Comparison of ENCODE assay signal across 7 mouse cellular contexts in genomic region chr4:86885790-86886159, GRCm38 (mm10). TPM values are rescaled to one million over a fixed set of nuclear protein-coding genes. Genes with fewer than 3 reads are reported as not detected.
DNase-seq lines count a peak whose midpoint lies in the region; ATAC-seq and TF ChIP-seq lines count a peak whose summit lies in the region.

No protein-coding gene starts in this region.

- ATAC-seq in forebrain, embryonic 14.5 days: no peak
- no peak for ATAC-seq in limb, embryonic 15.5 days (ENCODE audit: insufficient number of reproducible peaks, low FRiP score, low TSS enrichment, low read depth)
- ATAC-seq in neural tube, embryonic 13.5 days (ENCODE audit: low read depth): no peak

- whole genome bisulfite sequencing in thymus, adult 2 months: 7% methylated on average over 12 of the region's 12 CpGs
- 62% methylated on average over 12 of the region's 12 CpGs for WGBS in forebrain, embryonic 14.5 days
- WGBS in limb, embryonic 15.5 days: 40% methylated on average over 12 of the region's 12 CpGs
- WGBS in neural tube, embryonic 13.5 days: 55% methylated on average over 12 of the region's 12 CpGs

- H3K27ac ChIP-seq in thymus, adult 2 months (ENCODE audit: control insufficient read depth, insufficient read depth, low read length): no peak overlapping the region
- no peak overlapping the region for H3K27ac ChIP-seq in forebrain, embryonic 14.5 days (ENCODE audit: low read depth, low read length)
- peak overlapping the region; percentile 29; the same call in 1 of the 2 replicates for H3K27ac ChIP-seq in limb, embryonic 15.5 days
- H3K27ac ChIP-seq in neural tube, embryonic 13.5 days (replicated peaks): no peak overlapping the region

- no peaks in the 10 kb centered on the region for H3K9me3 ChIP-seq in forebrain, embryonic 14.5 days (replicated peaks; ENCODE audit: control insufficient read depth, low read length)
- no peaks in the 10 kb centered on the region for H3K9me3 ChIP-seq in limb, embryonic 15.5 days
- no peaks in the 10 kb centered on the region for H3K9me3 ChIP-seq in neural tube, embryonic 13.5 days

- peak; percentile 29 for DNase-seq in thymus, adult 2 months
- DNase-seq in thymus, postnatal 25 days: no peak
- DNase-seq in forebrain, embryonic 14.5 days (ENCODE audit: low spot score): no peak
- no peak for DNase-seq in cerebellum, postnatal 25 days
- DNase-seq in adrenal gland, adult 8-10 months: no peak

- H3K4me3 ChIP-seq in thymus, adult 2 months (ENCODE audit: control insufficient read depth, insufficient read depth, low read length): peak overlapping the region; percentile 21
- no peak overlapping the region for H3K4me3 ChIP-seq in forebrain, embryonic 14.5 days (ENCODE audit: low read depth, low read length)
- peak overlapping the region; percentile 30 for H3K4me3 ChIP-seq in limb, embryonic 15.5 days
- H3K4me3 ChIP-seq in neural tube, embryonic 13.5 days: peak overlapping the region; percentile 13

- H3K4me1 ChIP-seq in thymus, adult 2 months (replicated peaks; ENCODE audit: control insufficient read depth, insufficient read depth, low read length): peaks cover 6% of the 10 kb centered on the region
- H3K4me1 ChIP-seq in forebrain, embryonic 14.5 days (ENCODE audit: control insufficient read depth, insufficient read depth, low read length): no peaks in the 10 kb centered on the region
- H3K4me1 ChIP-seq in limb, embryonic 15.5 days: 0 out of 2 replicates have a peak, but pooled peaks cover 4% of the 10 kb centered on the region
- H3K4me1 ChIP-seq in neural tube, embryonic 13.5 days (replicated peaks): no peaks in the 10 kb centered on the region

- H3K4me2 ChIP-seq in forebrain, embryonic 14.5 days (ENCODE audit: low read length): peak overlapping the region; percentile 27; the same call in 1 of the 2 replicates
- peak overlapping the region; percentile 49 for H3K4me2 ChIP-seq in limb, embryonic 15.5 days
- peak overlapping the region; percentile 42 for H3K4me2 ChIP-seq in neural tube, embryonic 13.5 days

- no peak for TF ChIP-seq CTCF in thymus, adult 2 months (IDR thresholded peaks at IDR 0.05; ENCODE audit: borderline replicate concordance, control insufficient read depth, extremely low read depth, insufficient read depth, low read length, poor library complexity)

- no peak for TF ChIP-seq POLR2A in thymus, adult 2 months (IDR thresholded peaks at IDR 0.05; ENCODE audit: control insufficient read depth, extremely low read depth, insufficient read depth, low read length, poor library complexity)

- no peaks in the 10 kb centered on the region for H3K27me3 ChIP-seq in thymus, adult 2 months (ENCODE audit: control insufficient read depth, insufficient read depth, low read length)
- H3K27me3 ChIP-seq in forebrain, embryonic 14.5 days (replicated peaks; ENCODE audit: control insufficient read depth, insufficient read depth, low read length): no peaks in the 10 kb centered on the region
- H3K27me3 ChIP-seq in limb, embryonic 15.5 days: no peaks in the 10 kb centered on the region
- no peaks in the 10 kb centered on the region for H3K27me3 ChIP-seq in neural tube, embryonic 13.5 days

- H3K9ac ChIP-seq in forebrain, embryonic 14.5 days (ENCODE audit: low read length): no peak overlapping the region
- H3K9ac ChIP-seq in limb, embryonic 15.5 days: no peak overlapping the region
- no peak overlapping the region for H3K9ac ChIP-seq in neural tube, embryonic 13.5 days

- H3K36me3 ChIP-seq in thymus, adult 2 months (ENCODE audit: control insufficient read depth, insufficient read depth, low read length): no peaks in the 10 kb centered on the region
- no peaks in the 10 kb centered on the region for H3K36me3 ChIP-seq in forebrain, embryonic 14.5 days (ENCODE audit: control insufficient read depth, insufficient read depth, low read length)
- H3K36me3 ChIP-seq in limb, embryonic 15.5 days: no peaks in the 10 kb centered on the region
- peaks cover 8% of the 10 kb centered on the region for H3K36me3 ChIP-seq in neural tube, embryonic 13.5 days

RNA-seq across cellular contexts. Expression of gene Acer2, which starts 11.6 kb away (rescaled TPM):
- 4.5 and 6.2 TPM in 2 replicates for polyA plus RNA-seq in thymus, adult 2 months (2012; rRNA removed)
- polyA plus RNA-seq in forebrain, embryonic 14.5 days (2014; fragmentation: Nextera tagmentation; extraction: Ambion mirVana): 12.8 and 13.6 TPM in 2 replicates
- polyA plus RNA-seq in limb, embryonic 15.5 days (2015; fragmentation: Nextera tagmentation; extraction: Ambion mirVana): 14.5 and 16.3 TPM in 2 replicates
- polyA plus RNA-seq in neural tube, embryonic 13.5 days (2015; fragmentation: Nextera tagmentation; extraction: Ambion mirVana): 20.0 and 23.8 TPM in 2 replicates
- total RNA-seq in adrenal gland, adult 8-10 months (2022): 10 to 100 TPM; 12.0 to 18.3 (median 16.9) TPM

RNA-seq across cellular contexts. Expression of gene Rps6, which starts 28.6 kb away (rescaled TPM):
- 826 and 880 TPM in 2 replicates for polyA plus RNA-seq in thymus, adult 2 months (2012; rRNA removed)
- polyA plus RNA-seq in forebrain, embryonic 14.5 days (2014; fragmentation: Nextera tagmentation; extraction: Ambion mirVana): 502 and 571 TPM in 2 replicates
- polyA plus RNA-seq in limb, embryonic 15.5 days (2015; fragmentation: Nextera tagmentation; extraction: Ambion mirVana): 673 and 748 TPM in 2 replicates
- polyA plus RNA-seq in neural tube, embryonic 13.5 days (2015; fragmentation: Nextera tagmentation; extraction: Ambion mirVana): 437 and 462 TPM in 2 replicates
- 100 to 1,000 TPM; 758 to 849 (median 847) TPM for total RNA-seq in adrenal gland, adult 8-10 months (2022)
